Mouse (Mus musculus) cerebellum, adult 2 months (tissue): ENCODE data around the gene Nt5c2.

Experiments
- CTCF ChIP-seq: fragments of 200-500 bp; IDR thresholded peaks from 2 replicates; pipeline ENCODE4 v1.5.1; 2011; ENCODE audit warnings: low read depth, mild to moderate bottlenecking, control low read depth, low read length, moderate library complexity, borderline replicate concordance; ENCODE audit not compliant: insufficient read depth
- POLR2A ChIP-seq: fragments of 200-500 bp; IDR thresholded peaks from 2 replicates; pipeline ENCODE4 v1.6.1; 2011; ENCODE audit warnings: low read length, control low read depth, borderline replicate concordance; ENCODE audit not compliant: insufficient read depth

GRCm38 (mm10) chr19:46978920-46979780 is 35.8 kb downstream of the Nt5c2 start:
- TF ChIP-seq POLR2A (no peak), CTCF (no peak)
